Mouse (Mus musculus) c-Kit-positive CD71-positive TER-119-positive erythroid progenitor cells, embryonic 14.5 days (primary cell): ENCODE data around the gene Hip1.

Experiments used
- DNase-seq: peaks from one replicate; pipeline ENCODE4 v3.0.0-alpha.2; 2013; ENCODE audit warnings: low spot score

Hip1 gene

GRCm38 (mm10) chr5:135368312-135368711, 176.6 kb downstream of the Hip1 start:
- DNase-seq = no peak

GRCm38 (mm10) chr5:135367841-135368240, 177.1 kb downstream of the Hip1 start:
- DNase-seq = no peak

DNA sequence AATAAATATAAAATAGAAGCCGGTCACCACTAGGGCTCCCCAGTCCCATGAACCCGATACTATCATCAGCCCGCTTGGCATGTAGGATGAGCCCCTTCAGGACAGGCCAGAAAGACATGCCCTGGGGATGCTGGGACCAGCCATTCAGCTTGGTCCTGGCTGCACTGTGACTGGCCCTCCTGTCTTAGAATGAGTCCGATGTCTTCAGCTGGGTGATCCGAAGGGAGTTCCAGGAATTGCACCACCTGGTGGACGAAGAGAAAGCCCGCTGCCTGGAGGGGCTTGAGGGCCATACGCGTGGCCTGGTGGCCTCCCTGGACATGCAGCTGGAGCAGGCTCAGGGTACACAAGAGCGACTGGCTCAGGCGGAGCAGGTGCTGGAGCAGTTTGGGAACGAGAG, 181.4 kb downstream of the Hip1 start:
- DNase-seq = no peak

DNA sequence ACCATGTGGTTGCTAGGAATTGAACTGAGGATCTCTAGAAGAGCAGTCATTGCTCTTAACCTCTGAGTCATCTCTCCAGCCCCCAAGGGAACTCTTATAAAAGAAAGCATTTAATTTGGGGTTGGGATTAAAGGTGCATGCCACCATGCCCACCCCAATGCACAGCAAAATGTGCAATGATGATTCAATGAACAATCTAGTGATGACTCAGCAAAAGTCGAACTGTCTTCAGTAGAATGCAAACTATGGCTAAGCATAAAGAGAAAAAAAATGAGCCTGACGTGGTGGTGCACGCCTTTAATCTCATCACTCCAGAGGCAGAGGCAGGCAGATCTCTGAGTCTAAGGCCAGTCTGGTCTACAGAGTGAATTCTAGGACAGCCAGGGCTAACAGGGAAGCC, 182.3 kb downstream of the Hip1 start:
- DNase-seq = no peak

- no peak for DNase-seq
These were observed 185.1 kb downstream of the Hip1 start for GRCm38 (mm10) chr5:135359772-135360171.

- DNase-seq = no peak
These were observed 187.4 kb downstream of the Hip1 start for GRCm38 (mm10) chr5:135357556-135357955.
